Mouse (Mus musculus) midbrain, embryonic 14.5 days (tissue): Measurements from ENCODE around the gene Frmd4a. TPM values are rescaled to one million over a fixed set of nuclear protein-coding genes. Genes with fewer than 3 reads are reported as not detected.
A peak's percentile ranks its signal among the peaks of the same experiment; 100 is the strongest.

Source experiments
- ATAC-seq: fragments of 200-750 bp; cut with Nextera tagmentation; 2 replicates; pipeline ENCODE4 v1.8.0; 2017; ENCODE audit warnings: moderate number of reproducible peaks, moderate library complexity; ENCODE audit not compliant: low FRiP score, low TSS enrichment
- DNase-seq: peaks from one replicate; pipeline ENCODE4 v3.0.0-alpha.2; 2015
- H3K27ac ChIP-seq: fragments of 300-500 bp; sonication (generic); replicated peaks from 2 replicates; pipeline ENCODE4 v1.5.1; 2014; ENCODE audit warnings: mild to moderate bottlenecking, low read depth, low read length, moderate library complexity
- H3K27me3 ChIP-seq: fragments of 300-500 bp; sonication (generic); 2 replicates; pipeline ENCODE4 v1.6.1; 2014; ENCODE audit warnings: low read length, control low read depth, mixed read lengths; ENCODE audit not compliant: control insufficient read depth, insufficient read depth
- H3K36me3 ChIP-seq: fragments of 300-500 bp; sonication (generic); 2 replicates; pipeline ENCODE4 v1.6.1; 2014; ENCODE audit warnings: low read length, control low read depth; ENCODE audit not compliant: control insufficient read depth, insufficient read depth
- H3K4me1 ChIP-seq: fragments of 300-500 bp; sonication (generic); 2 replicates; pipeline ENCODE4 v1.6.1; 2014; ENCODE audit warnings: mild to moderate bottlenecking, antibody characterized with exemption, low read length, control low read depth; ENCODE audit not compliant: control insufficient read depth, insufficient read depth
- H3K4me2 ChIP-seq: fragments of 300-500 bp; sonication (generic); 2 replicates; pipeline ENCODE4 v1.6.1; 2014; ENCODE audit warnings: mild to moderate bottlenecking, low read length, moderate library complexity
- H3K4me3 ChIP-seq: fragments of 300-500 bp; sonication (generic); replicated peaks from 2 replicates; pipeline ENCODE4 v1.5.1; 2014; ENCODE audit warnings: low read depth, low read length
- H3K9ac ChIP-seq: fragments of 300-500 bp; sonication (generic); replicated peaks from 2 replicates; pipeline ENCODE4 v1.6.1; 2014; ENCODE audit warnings: mild to moderate bottlenecking, low read length, moderate library complexity
- H3K9me3 ChIP-seq: fragments of 300-500 bp; sonication (generic); 2 replicates; pipeline ENCODE4 v1.6.1; 2016; ENCODE audit warnings: low read length, control low read depth, mixed read lengths; ENCODE audit not compliant: control insufficient read depth
- WGBS: fragments of 180-500 bp; shearing (Covaris S2); extraction: QIAGEN DNeasy Blood & Tissue Kit; methylation state at CpG from one replicate; pipeline ENCODE4 v1.1.7; 2014; 5-methylcytosine and 5-hydroxymethylcytosine counted together
- polyA plus RNA-seq: library from polyadenylated mRNA; unstranded; fragments of >200 nt; fragmentation: Nextera tagmentation; extraction: Ambion mirVana; gene quantifications from 2 replicates; pipeline ENCODE4 v1.2.1, GENCODE M21; 2014

Gene Frmd4a
- polyA plus RNA-seq, 1 experiment from 2014 or later: 68.4 TPM

- H3K27me3 ChIP-seq: no peaks in the 10 kb centered on the region
- no peaks in the 10 kb centered on the region for H3K36me3 ChIP-seq
- ATAC-seq: no peak
- 89% methylated on average over 1 of the region's 1 CpGs for WGBS
- H3K4me2 ChIP-seq: no peak overlapping the region
- H3K4me3 ChIP-seq: no peak overlapping the region
- peaks cover 7% of the 10 kb centered on the region for H3K4me1 ChIP-seq
- H3K9ac ChIP-seq: no peak overlapping the region
- H3K9me3 ChIP-seq: no peaks in the 10 kb centered on the region
- DNase-seq: no peak
- no peak overlapping the region for H3K27ac ChIP-seq
These were observed 276.2 kb downstream of the Frmd4a start for GRCm38 (mm10) chr2:4293726-4294125.

- peaks cover 26% of the 10 kb centered on the region for H3K4me1 ChIP-seq
- no peak overlapping the region for H3K4me3 ChIP-seq
- H3K27me3 ChIP-seq: no peaks in the 10 kb centered on the region
- no peaks in the 10 kb centered on the region for H3K9me3 ChIP-seq
- DNase-seq (no peak), ATAC-seq (no peak)
- H3K9ac ChIP-seq: no peak overlapping the region
- H3K36me3 ChIP-seq: no peaks in the 10 kb centered on the region
- H3K27ac ChIP-seq: no peak overlapping the region
- no peak overlapping the region for H3K4me2 ChIP-seq
These were observed 278.1 kb downstream of the Frmd4a start for GRCm38 (mm10) chr2:4295641-4296040.

- Histone ChIP-seq H3K27ac (no peak overlapping the region), H3K4me2 (no peak overlapping the region), H3K36me3 (no peaks in the 10 kb centered on the region), H3K9me3 (no peaks in the 10 kb centered on the region), H3K4me3 (no peak overlapping the region), H3K4me1 (peaks cover 29% of the 10 kb centered on the region), H3K27me3 (no peaks in the 10 kb centered on the region), H3K9ac (no peak overlapping the region)
- no peak for DNase-seq
- ATAC-seq: no peak
- WGBS: 75% methylated on average over 10 of the region's 10 CpGs
These were observed 279.4 kb downstream of the Frmd4a start for GRCm38 (mm10) chr2:4296881-4297280.

- H3K27ac ChIP-seq: peak overlapping the region; percentile 60
- H3K4me1 ChIP-seq: peaks cover 30% of the 10 kb centered on the region
- H3K4me2 ChIP-seq: peak overlapping the region; percentile 40
- no peaks in the 10 kb centered on the region for H3K9me3 ChIP-seq
- H3K36me3 ChIP-seq: no peaks in the 10 kb centered on the region
- H3K4me3 ChIP-seq: no peak overlapping the region
- DNase-seq (peak; percentile 66), ATAC-seq (peak; percentile 49; the same call in 1 of the 2 replicates)
- no peaks in the 10 kb centered on the region for H3K27me3 ChIP-seq
- WGBS: 9% methylated on average over 19 of the region's 19 CpGs
- no peak overlapping the region; the same call in 1 of the 2 replicates for H3K9ac ChIP-seq
These were observed 281.1 kb downstream of the Frmd4a start for GRCm38 (mm10) chr2:4298325-4299215.

GRCm38 (mm10) chr2:4299593-4299992 is 282.1 kb downstream of the Frmd4a start:
- WGBS: 68% methylated on average over 12 of the region's 12 CpGs

GRCm38 (mm10) chr2:4300383-4300811 is 282.9 kb downstream of the Frmd4a start:
- peaks cover 30% of the 10 kb centered on the region for H3K4me1 ChIP-seq
- H3K9ac ChIP-seq: no peak overlapping the region
- H3K27me3 ChIP-seq: no peaks in the 10 kb centered on the region
- H3K36me3 ChIP-seq: no peaks in the 10 kb centered on the region
- H3K27ac ChIP-seq: peak overlapping the region; percentile 74
- peak overlapping the region; percentile 50 for H3K4me2 ChIP-seq
- WGBS: 37% methylated on average over 13 of the region's 13 CpGs
- peak; percentile 55; the same call in 1 of the 2 replicates for ATAC-seq
- peak; percentile 48 for DNase-seq
- peak overlapping the region; percentile 24 for H3K4me3 ChIP-seq
- no peaks in the 10 kb centered on the region for H3K9me3 ChIP-seq

More at GRCm38 (mm10) chr2:4299593-4299992, 282.1 kb downstream of the Frmd4a start:
- no peak for DNase-seq
- H3K36me3 ChIP-seq: no peaks in the 10 kb centered on the region
- peaks cover 30% of the 10 kb centered on the region for H3K4me1 ChIP-seq
- no peak overlapping the region for H3K9ac ChIP-seq
- no peaks in the 10 kb centered on the region for H3K9me3 ChIP-seq
- H3K4me2 ChIP-seq: peak overlapping the region; percentile 50; the same call in 1 of the 2 replicates
- H3K27me3 ChIP-seq: no peaks in the 10 kb centered on the region
- no peak for ATAC-seq
- H3K4me3 ChIP-seq: no peak overlapping the region
- H3K27ac ChIP-seq: no peak overlapping the region

- Histone ChIP-seq H3K27me3 (no peaks in the 10 kb centered on the region), H3K27ac (peak overlapping the region; percentile 74), H3K36me3 (no peaks in the 10 kb centered on the region), H3K4me3 (peak overlapping the region; percentile 24), H3K9ac (no peak overlapping the region), H3K9me3 (no peaks in the 10 kb centered on the region), H3K4me2 (peak overlapping the region; percentile 50), H3K4me1 (peaks cover 30% of the 10 kb centered on the region)
- ATAC-seq: no peak
- DNase-seq: peak; percentile 53
- 32% methylated on average over 8 of the region's 8 CpGs for WGBS
These were observed 283.3 kb downstream of the Frmd4a start for GRCm38 (mm10) chr2:4300816-4301215.

- H3K4me1 ChIP-seq: peaks cover 30% of the 10 kb centered on the region
- WGBS: 19% methylated on average over 5 of the region's 6 CpGs
- H3K9ac ChIP-seq: no peak overlapping the region
- no peak overlapping the region for H3K4me3 ChIP-seq
- DNase-seq (peak; percentile 60), ATAC-seq (no peak)
- H3K36me3 ChIP-seq: no peaks in the 10 kb centered on the region
- no peaks in the 10 kb centered on the region for H3K27me3 ChIP-seq
- H3K9me3 ChIP-seq: no peaks in the 10 kb centered on the region
- peak overlapping the region; percentile 50; the same call in 1 of the 2 replicates for H3K27ac ChIP-seq
- peak overlapping the region; percentile 29 for H3K4me2 ChIP-seq
These were observed 283.7 kb downstream of the Frmd4a start for GRCm38 (mm10) chr2:4301256-4301655.

- H3K4me2 ChIP-seq: peak overlapping the region; percentile 29
- ATAC-seq: no peak
- H3K36me3 ChIP-seq: no peaks in the 10 kb centered on the region
- peak overlapping the region; percentile 50; the same call in 1 of the 2 replicates for H3K27ac ChIP-seq
- H3K9ac ChIP-seq: no peak overlapping the region
- no peak overlapping the region for H3K4me3 ChIP-seq
- H3K4me1 ChIP-seq: peaks cover 30% of the 10 kb centered on the region
- H3K9me3 ChIP-seq: no peaks in the 10 kb centered on the region
- H3K27me3 ChIP-seq: no peaks in the 10 kb centered on the region
- DNase-seq: peak; percentile 19
- 55% methylated on average over 7 of the region's 7 CpGs for WGBS
These were observed 284.2 kb downstream of the Frmd4a start for GRCm38 (mm10) chr2:4301692-4302091.
